Mouse (Mus musculus) brain, embryonic 14.5 days (tissue): ENCODE results near the gene P2rx3.

Experiments
- CTCF ChIP-seq: fragments of 200-500 bp; IDR thresholded peaks from 2 replicates; pipeline ENCODE4 v1.5.1; 2012; ENCODE audit warnings: inconsistent platforms, mild to moderate bottlenecking, moderate library complexity, borderline replicate concordance; ENCODE audit not compliant: insufficient read depth, insufficient read length; ENCODE audit errors: extremely low read depth
- POLR2A ChIP-seq: fragments of 200-500 bp; IDR thresholded peaks from 2 replicates; pipeline ENCODE4 v1.6.1; 2012; ENCODE audit warnings: mild to moderate bottlenecking, inconsistent platforms, borderline replicate concordance; ENCODE audit not compliant: poor library complexity, insufficient read depth, insufficient read length, severe bottlenecking; ENCODE audit errors: extremely low read depth

GRCm38 (mm10) chr2:85012679-85013078 is 24.6 kb downstream of the P2rx3 start:
- TF ChIP-seq POLR2A = no peak
- no peak for TF ChIP-seq CTCF
